Mouse (Mus musculus): ENCODE measurements around the gene Tbc1d2b.

DNA sequence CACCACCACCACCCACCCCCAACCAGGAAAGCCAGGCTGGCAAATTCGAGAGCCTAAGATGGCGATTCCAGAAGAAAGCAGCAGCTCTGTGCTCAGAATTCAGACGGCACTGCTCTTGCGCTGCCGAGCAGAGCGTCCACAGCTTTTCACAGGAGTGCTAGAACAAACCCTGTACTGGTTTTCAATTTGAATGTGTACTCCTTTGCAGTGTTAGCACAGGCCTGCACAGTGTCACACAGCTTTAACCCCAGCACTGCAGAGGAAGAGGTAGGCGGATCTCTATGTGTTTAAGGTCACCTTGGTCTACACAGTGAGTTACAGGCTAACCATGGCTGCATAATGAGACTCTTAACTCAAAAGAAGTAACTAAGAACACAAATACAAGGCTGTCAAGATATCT lies 22.3 kb downstream of the Tbc1d2b start:
- TF ChIP-seq CTCF (IDR thresholded peaks at IDR 0.05; ENCODE audit: control insufficient read depth, insufficient read depth, insufficient read length), result no peak
- TF ChIP-seq MYOG (IDR thresholded peaks at IDR 0.05; ENCODE audit: control insufficient read depth, extremely low read depth, insufficient read length), result no peak
- TF ChIP-seq USF1 (IDR thresholded peaks at IDR 0.05; ENCODE audit: low read depth), result no peak
- no peak for TF ChIP-seq MAX (IDR thresholded peaks at IDR 0.05)
- TF ChIP-seq CEBPB (IDR thresholded peaks at IDR 0.05; ENCODE audit: low read depth), result no peak
- TF ChIP-seq MYOD1 (IDR thresholded peaks at IDR 0.05; ENCODE audit: control insufficient read depth, insufficient read length, low read depth), result no peak
